Mouse (Mus musculus): ENCODE measurements around the gene Alg3.

Alg3 gene

DNA sequence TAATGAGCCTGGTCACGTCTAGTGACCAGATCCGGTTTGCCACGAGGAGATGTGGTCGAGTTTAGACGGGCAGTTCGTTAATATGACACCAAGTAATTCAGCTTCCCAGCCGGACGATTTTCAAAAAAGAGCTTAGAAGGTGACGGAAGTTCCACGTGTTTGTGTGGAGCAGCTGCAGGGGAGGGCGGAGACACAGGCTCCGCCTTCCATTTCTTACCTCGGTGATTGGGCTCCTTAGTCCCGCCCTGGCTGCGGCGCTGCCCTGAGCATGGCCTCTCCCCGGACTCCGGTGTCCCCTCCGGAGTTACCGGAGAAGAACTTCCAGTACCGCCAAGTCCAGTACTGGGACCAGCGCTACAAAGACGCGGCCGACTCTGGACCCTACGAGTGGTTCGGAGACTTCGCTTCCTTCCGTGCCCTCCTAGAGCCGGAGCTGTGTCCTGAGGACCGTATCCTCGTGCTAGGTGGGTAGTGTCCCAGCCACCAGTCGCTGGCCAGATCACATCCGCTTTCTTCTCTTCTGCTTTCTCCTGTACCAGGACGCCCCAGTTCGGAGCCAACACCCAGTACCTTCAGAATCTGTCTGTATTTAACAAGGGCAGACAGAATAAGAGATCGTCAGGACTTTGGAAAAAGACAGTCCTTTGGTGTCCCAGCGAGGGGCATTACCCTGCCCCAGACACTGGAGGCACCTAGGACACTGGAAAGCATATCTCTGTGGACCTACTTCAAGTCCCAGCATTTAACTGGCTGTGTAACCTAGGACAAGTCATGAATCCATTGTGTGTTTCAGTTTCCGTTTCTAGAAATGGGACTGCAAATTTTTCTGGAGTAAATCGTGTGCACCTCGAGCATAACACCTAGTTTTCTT is at the start of gene Alg3, which contains the start of the genes Eef1akmt4 and Gm49333:
Gene Alg3, minus strand, starts transcription at position 379 of the 871 bp plus-strand sequence.
Gene Eef1akmt4, plus strand, starts transcription at position 237 of the 871 bp plus-strand sequence.
Gene Gm49333, plus strand, starts transcription at position 254 of the 871 bp plus-strand sequence.
- peak; percentile 95 for DNase-seq

DNA sequence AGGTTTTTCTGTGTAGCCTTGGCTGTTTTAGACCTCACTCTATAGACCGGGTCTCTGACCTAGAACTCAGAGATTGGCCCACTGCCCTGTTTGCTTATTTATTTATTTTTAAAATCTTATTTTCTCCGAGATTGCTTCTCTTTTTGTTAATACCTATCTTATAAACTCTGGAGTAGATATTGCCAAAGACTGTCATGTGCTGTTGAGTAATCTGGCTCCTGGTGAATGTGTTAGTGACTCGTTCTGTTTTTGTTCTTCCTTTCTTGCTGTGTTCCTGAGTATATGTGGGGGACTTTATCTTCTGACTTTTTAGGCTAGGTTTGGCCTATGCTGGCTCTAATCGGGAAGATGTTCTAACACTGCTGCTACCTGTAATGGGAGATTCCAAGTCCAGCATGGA is 46.1 kb upstream of the Alg3 start:
- no peak for DNase-seq

DNA sequence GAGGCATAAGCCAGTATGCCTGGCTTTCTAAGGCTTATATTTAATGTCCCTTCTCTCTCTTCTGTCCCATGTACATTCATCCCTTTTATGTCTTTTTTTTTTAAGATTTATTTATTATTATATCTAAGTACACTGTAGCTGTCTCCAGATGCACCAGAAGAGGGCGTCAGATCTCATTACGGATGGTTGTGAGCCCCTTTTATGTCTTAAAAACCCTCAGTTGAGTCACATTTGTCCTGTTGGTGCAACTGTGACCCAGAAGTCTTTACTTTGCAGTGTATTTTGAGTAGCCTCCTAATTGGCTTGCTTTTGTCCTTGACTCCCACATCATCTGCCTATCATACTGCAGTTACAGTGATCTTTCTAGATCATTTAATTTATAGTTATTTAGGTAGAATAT is 41.8 kb upstream of the Alg3 start:
- no peak for DNase-seq

DNA sequence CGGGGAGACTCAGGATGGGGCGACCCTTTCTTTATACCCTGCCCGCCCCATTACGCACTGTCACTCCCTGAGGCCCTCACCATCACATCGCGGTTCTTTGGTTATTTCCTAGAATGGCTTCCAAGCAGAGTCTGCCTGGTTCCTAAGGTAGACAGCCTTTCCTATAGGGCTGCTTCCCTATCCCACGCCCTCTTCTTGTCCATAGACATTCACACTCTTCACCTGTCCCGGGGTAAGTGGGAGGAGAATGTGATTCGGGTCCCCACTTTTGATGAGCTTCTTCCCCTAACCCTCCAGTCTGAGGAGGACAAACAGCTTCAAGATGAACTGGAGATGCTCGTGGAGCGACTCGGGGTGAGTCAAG is 40.4 kb upstream of the Alg3 start:
- DNase-seq, result no peak

DNA sequence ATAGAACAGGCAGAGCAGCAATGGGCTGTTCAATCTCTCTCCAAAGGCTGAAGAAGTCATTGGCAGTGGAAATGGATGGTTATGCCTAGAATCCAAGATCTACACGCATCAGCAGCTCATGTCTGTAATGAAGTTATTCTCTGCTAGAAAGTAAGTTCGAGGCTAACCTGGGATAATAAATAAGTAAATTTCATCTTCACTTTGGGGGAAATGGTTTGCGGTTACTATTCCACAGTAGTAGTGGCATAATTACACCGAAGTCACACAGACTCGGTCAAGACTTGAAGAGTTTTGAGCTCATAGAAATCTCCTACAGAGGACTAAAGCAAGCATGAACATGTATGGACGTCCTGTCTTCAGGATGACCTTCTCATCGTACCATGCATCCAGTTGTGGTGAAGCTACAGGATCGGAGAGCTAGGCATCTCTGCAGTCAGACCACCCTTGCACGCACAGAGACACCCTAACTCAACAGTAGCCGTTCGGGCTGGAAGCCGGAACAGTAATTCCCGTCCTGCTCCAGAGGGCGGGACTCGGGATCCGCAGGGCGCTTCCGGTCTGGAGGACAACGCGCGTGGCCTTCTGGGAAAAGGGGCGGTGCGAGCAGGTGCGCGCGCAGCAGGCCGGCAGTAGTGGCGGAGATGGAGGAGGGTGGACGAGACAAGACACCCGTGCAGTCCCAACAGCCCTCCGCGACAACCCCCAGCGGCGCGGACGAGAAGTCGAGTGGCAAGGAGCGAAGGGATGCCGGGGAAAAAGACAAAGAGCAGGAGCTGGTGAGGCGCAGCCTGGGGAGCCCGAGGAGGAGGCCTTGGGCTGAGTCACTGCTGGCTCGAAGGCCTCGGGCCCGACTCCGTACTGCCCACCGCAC is 39.8 kb upstream of the Alg3 start, which contains the start of gene Psmd2:
Gene Psmd2, plus strand, starts transcription at position 577 of the 871 bp plus-strand sequence.
- peak; percentile 97 for DNase-seq

DNA sequence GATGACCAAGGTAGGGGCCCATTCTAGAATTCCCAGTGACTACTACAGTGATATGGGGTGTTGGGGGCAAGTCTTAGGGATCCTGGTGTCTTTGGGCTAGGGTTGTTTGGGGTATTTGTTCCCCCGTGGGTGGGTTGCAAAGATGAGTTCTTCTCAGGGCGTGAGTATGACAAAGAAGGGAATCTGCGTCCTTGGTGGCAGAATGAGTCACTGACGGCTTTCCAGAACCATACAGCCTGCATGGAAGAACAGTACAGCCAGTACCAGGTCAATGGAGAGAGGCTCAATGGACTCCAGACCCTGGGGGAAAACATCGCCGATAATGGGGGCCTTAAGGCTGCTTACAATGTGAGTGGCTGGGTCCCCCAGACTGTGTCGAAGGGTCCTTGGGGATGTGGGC is 32.4 kb upstream of the Alg3 start:
- DNase-seq, result no peak

DNA sequence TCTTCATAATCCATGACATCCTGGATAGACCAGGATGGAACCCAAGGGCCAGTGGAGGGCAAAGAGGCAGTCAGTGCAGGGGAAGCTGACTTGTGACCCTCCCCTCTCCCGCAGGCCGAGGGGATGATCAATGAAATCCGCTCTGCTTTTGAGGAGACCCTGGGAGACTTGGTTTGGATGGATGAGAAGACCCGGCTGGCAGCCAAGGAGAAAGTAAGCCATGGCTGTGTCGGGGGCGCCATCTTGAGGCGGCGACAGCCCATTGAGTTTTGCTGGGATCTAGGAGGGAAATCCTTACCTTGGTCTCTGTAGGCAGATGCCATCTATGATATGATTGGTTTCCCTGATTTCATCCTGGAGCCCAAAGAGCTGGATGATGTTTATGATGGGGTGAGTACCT is 30.6 kb upstream of the Alg3 start:
- peak; percentile 84 for DNase-seq

DNA sequence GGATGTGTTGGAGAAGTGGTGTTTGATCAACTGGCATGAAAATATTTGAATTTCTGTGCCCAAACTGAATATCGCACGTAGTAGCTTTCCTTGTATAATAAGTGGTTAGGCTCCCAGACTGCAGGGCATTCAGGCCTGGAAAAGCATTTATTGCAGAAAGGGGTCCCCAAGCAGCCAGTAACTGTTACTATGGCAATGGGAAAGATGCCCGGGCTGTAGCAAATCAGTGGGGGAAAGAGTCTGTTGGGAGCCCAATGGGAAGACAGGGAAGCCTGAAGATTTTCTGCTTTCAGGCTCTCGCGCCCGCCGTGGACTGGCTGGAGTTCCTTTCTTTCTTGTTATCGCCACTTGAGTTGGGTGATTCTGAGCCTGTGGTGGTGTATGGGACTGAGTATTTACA is 26.8 kb upstream of the Alg3 start:
- no peak for DNase-seq

DNA sequence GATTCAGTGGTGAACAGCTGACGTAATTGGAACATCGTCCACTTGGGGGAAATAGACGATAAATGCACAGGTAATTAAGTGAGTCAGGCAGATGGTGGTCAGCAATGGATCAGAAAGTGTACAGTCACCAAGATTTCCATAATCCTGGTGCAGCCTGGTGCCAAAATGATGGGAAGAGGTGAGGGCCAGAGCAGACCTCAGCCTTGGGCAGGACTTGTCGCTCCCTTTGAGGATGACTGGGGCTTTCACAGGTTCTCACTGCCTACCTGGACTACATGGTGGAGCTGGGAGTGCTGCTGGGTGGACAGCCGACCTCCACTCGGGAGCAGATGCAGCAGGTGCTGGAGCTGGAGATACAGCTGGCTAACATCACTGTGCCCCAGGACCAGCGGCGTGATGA is 25.9 kb upstream of the Alg3 start:
- no peak for DNase-seq

DNA sequence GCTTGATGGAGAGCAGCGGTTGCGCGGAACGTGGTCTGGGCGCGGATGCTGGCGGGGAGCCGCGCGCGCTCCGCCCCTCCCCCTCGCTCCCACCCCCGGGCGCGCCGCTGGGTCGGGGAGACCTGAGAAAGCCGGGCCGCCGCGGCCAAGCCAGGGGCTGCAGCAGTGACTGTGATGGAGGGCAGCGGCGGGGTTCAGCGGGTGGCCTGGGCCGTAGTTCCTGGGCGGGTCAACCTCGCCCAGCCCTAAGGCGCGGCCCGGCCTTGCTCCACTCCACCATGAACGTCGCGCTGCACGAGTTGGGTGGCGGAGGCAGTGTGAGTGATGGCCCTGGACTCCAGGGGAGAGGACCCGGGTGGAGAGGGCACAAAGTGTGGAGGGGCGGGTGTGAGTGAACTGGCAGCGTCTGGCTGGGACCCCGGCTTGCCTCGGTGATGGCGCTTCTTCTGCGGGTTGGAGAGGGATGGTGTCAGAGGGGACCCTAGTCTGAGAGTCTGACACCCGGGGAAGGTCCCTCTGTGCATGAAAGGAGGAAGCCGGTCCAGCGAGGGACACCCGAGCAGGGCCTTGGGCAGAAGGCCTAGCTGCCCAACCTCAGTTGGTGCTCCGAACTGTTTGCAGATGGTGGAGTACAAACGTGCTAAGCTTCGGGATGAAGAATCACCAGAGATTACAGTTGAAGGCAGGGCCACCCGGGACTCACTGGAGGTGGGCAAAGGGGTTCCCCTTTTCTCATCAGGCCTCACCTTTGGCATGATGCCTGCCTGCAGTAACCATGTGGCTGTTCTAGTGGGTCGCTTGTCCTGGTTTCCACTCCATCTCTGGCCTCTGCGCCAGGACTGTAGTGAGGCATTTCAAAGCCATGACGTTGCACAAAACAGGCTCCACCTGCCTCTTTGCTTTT is 18.4 kb upstream of the Alg3 start, which contains the start of gene Ece2:
Gene Ece2, plus strand, starts transcription at position 98 of the 904 bp plus-strand sequence.
- no peak for DNase-seq

DNA sequence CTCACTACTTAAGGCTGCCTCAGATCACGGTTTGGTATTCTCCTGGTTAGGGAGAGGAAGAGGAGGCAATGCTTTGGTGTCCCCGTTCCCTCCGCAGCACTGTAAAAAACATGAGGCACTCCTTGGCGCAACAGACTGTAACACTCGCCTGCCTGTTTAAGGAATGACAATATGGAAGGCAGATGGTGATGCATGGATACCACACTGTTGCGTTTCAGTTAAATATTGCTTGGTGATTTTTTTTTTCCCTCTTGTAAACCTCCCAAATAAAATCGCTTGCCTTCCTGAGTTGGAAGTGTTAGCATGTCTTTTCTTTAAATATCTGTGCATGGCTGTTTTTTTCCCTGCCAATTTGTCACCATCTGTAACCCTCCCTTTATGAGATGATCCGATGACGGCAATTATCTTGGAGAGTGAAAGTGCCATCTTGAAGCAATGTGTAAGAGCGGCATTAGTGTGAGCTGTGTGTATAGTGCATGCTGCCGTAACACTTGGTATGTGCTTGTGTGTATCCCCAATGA is 17.4 kb upstream of the Alg3 start:
- DNase-seq, result no peak

DNA sequence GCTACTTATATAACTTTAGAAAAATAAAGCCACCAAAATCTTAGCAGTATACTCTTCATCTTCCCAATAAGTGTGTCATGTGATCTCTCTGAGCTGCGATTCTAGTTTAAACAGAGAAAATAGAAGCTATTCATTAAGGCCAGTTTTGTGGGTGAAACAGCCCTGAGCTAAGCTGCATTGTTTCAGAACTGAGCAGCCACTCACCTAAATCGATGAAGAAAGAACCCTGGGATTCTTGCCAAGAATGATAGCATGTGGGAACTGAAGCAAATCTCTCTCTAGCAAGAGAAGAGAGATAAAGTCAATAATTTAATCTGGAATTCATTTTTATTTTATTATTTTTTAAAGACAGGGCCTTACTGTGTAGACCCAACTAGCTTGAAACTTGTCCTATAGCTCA is 11.7 kb upstream of the Alg3 start:
- DNase-seq, result no peak

DNA sequence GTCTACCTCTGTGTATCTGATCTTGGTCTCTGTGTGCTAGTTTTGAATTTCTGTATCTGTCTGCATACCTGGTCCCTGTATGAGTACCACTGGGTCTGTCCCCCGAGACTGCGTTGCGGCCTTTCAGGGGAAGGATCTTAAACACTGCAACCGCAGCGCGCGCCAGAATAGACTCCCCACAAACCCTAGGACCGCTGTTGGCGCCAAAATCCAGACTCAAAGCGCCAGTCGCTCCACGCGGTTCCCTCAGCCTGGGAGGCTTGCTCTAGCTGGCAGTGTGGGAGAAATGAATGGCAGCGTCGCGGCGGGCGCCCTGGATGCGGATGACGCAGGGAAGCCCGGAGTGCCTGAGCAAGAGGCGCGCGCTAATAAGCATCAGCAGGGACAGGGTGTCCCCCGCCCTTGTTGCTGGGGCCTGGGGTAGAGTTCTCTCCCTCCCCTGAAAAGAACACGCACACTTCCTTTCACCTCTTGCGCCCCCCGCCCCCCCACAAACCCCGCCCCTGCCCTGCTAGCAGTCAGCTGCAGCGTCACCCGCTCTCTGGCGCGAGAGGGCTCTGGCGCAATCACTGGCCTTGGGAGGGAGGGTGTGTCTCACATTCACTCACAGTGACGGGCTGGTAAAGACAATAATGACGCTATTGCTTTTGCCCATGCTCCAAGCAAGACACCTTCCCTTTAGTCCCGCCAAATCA is 10.6 kb upstream of the Alg3 start:
- peak; percentile 75 for DNase-seq

DNA sequence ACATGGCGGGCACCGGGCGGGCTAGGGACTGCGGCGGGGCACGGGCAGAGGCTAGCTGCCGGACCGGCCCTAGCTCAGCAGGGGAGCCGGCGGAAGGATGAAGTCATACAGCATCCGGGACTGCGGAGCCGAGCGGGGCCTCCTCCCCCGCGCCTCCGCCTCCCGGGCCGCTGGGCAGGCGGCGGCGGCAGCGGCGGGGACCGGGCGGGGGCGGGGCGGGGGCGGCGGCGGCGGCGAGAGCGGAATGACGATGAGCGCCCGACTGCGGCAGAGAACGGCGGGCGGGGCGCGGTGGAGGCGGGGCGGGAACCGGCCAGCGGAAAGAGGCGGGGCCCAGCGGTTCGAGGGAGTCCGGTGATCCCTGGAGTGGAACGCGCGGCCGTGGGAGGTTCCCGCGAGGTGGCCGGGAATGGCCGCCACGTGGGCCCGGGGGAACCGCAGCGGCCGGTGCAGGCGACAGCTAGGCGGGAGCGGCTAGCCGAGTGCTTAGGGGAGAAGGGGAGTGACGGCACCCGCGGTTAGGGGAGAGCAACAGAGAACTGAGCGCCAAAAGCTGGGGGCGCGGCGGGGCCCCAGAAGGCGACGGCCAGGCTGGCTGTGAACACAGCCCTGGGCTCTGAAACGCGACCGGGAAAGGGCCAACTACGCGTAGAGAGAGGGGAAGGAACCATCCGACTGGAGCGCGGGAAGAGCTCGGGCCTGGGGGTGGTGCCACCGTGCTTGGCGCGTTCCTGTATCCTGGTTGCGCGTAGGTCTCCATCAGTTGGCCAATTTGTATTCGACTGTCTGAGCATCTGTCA is 9.9 kb upstream of the Alg3 start, which contains the start of gene Camk2n2:
Gene Camk2n2, minus strand, starts transcription at position 97 of the 800 bp plus-strand sequence.
- DNase-seq, result peak; percentile 75

DNA sequence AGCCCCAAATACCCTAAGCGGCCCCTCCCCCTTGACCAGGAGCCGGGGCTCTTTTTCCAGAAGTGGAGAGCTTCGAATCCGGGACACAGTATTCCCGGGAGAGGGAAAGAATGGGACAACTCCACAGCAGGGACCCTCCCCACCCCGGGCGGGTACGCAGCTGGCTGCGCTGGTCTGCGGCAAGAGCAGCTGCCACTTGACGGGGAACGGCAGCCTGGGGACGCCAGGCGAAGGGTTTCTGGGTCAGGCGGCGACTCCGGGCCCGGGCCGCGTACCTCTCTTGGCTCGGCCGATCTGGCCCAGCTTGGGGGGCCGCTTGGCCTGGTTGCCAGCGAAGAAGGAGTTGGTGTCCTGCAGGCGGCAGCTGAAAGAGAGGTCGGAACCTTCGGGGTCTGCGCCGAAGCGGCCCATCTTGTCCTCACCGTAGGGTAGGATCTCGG is 9.2 kb upstream of the Alg3 start:
- no peak for DNase-seq

DNA sequence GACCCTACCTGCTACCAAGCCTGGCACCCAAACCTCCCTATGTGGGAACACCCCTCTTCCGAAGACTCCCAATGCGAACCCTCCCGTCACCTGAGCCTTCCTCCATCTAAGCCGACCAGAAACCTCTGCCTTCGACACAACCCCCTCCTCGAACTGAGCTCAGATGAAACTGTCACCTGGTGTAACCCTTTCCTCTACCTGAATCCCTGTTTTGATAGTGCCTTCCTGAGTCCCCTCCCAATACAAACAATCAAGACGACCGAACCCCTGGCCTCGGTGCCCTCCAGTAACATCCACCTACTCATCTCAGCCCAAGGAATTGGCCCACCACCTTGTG is 8.8 kb upstream of the Alg3 start:
- no peak for DNase-seq

DNA sequence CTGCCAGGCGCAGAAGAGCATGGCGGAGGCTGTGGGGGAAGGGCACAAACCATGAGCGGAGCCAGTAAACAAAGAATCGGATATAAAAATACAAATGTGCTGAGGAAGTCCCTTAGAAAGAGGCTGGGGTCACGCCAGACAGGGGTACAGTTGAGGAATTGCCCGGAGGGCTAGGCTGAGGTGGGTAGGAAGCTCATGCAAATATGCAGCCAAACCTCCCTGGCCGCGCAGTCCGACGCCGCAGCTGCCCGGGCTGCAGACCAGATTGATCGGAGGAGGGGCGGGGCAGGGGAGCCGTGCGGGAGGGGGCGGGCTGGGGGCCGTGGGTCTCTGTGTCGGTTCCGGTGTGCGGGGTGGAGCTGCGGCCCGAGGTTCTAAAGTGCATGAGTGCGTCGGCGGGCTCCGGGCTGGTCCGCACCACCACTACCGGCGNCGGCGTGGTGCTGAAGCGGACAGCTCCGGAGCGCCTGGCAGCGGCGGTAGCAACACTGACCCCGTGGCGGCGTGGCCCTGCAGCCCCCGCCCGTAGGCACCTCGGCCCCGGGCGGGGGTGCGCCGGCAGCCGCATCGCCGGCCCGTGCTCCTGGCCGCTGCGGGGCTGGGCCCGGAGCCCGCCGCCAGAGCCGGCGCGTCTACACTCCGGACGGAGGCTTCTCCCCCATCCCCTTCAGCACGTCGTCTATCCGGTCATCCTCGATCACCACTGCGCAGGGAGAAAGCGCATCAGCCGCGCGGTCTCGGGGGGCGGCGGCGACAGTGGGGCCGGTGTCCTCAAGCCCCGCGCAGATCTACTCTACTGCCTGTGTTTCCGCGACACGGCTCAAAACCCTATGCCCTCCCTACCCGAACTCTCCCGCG is 8.2 kb upstream of the Alg3 start:
- DNase-seq, result no peak

DNA sequence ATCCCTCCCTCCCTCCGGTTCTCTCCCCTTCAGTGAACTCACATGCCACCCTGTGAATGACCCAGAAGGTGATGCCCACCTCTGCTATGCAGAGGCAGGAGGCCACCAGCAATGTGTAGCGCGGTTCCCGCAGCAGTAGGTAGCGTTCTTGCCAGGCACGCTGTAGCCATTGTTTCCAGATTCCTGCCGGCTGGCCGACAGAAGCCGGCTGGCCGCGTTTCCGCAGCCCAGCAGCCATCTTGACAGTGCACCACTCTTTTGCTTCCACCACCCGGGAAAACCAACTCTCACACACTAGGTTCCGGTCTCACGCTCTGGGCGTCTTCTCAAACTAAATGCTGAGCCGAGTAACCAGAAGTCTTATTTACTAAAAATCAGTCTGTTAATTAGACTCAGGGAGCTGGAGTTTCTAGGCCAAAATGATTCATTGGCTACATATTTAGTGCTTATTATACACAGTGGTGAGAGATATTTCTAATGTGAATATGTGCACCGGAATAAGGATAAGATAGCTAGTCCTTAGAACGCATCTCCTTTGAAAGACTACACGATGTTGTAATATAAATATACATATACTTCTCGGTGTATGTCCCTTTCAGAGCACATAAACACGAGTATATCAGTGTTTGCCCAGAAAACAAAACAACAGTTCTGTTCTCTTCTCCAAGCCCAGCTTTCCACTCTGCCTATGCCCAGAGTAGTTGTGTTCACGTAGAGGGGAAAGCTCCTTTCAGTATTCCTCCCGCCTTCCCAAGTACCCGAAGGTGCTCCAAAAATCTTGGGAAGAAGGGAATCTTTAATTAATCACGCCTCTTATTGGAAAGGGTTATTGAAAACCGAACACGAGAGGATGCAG is 806 bp downstream of the Alg3 start:
- DNase-seq, result peak; percentile 84

DNA sequence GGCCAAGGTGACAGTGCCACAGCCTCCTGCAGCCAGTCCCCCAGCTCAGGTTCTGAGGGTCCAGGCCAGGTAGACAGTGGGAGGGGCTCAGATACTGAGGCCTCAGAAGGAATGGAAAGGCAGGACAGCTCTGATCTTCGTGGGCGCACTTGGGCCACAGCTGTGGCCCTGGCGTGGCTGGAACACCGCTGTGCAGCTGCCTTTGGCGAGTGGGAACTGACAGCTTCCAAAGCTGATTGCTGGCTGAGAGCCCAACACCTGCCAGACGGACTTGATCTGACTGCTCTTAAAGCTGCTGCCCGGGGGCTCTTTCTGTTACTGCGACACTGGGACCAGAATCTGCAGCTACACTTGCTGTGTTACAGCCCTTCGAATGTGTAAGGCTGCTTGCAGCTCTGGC is 6.8 kb downstream of the Alg3 start:
- no peak for DNase-seq
